Mouse (Mus musculus): ENCODE results near the gene Mmp24.

- TF ChIP-seq POLR2A (IDR thresholded peaks at IDR 0.05; ENCODE audit: insufficient read depth, low read depth, low read length), result no peak
- TF ChIP-seq CTCF (IDR thresholded peaks at IDR 0.05; ENCODE audit: insufficient read depth, low read depth, low read length), result no peak
Observed at GRCm38 (mm10) chr2:155819449-155820251, 44.5 kb downstream of the Mmp24 start.
